Mouse (Mus musculus) heart, embryonic 11.5 days (tissue): ENCODE data around the gene Lrrfip1. TPM values are rescaled to one million over a fixed set of nuclear protein-coding genes. Genes with fewer than 3 reads are reported as not detected.

Experiments used
- ATAC-seq: fragments of 200-750 bp; cut with Nextera tagmentation; replicated peaks from 2 replicates; pipeline ENCODE4 v1.8.0; 2017; ENCODE audit warnings: moderate library complexity; ENCODE audit not compliant: insufficient number of reproducible peaks, low FRiP score, low TSS enrichment
- H3K27ac ChIP-seq: fragments of 300-500 bp; sonication (generic); 2 replicates; pipeline ENCODE4 v1.5.1; 2014; ENCODE audit warnings: mild to moderate bottlenecking, low read depth, low read length
- H3K27me3 ChIP-seq: fragments of 300-500 bp; sonication (generic); 2 replicates; pipeline ENCODE4 v1.6.1; 2014; ENCODE audit warnings: mild to moderate bottlenecking, low read length, mixed read lengths; ENCODE audit not compliant: control insufficient read depth, insufficient read depth
- H3K36me3 ChIP-seq: fragments of 300-500 bp; sonication (generic); 2 replicates; pipeline ENCODE4 v1.6.1; 2014; ENCODE audit warnings: mild to moderate bottlenecking, low read length, moderate library complexity, mixed read lengths; ENCODE audit not compliant: control insufficient read depth, insufficient read depth
- H3K4me1 ChIP-seq: fragments of 300-500 bp; sonication (generic); 2 replicates; pipeline ENCODE4 v1.6.1; 2014; ENCODE audit warnings: low read length; ENCODE audit not compliant: control insufficient read depth, insufficient read depth
- H3K4me2 ChIP-seq: fragments of 300-500 bp; sonication (generic); 2 replicates; pipeline ENCODE4 v1.6.1; 2014; ENCODE audit warnings: mild to moderate bottlenecking, moderate library complexity
- H3K4me3 ChIP-seq: fragments of 300-500 bp; sonication (generic); 2 replicates; pipeline ENCODE4 v1.5.1; 2014; ENCODE audit warnings: low read depth, low read length
- H3K9ac ChIP-seq: fragments of 300-500 bp; sonication (generic); 2 replicates; pipeline ENCODE4 v1.6.1; 2014; ENCODE audit warnings: mild to moderate bottlenecking, low read depth, low read length, moderate library complexity
- H3K9me3 ChIP-seq: fragments of 300-500 bp; sonication (generic); replicated peaks from 2 replicates; pipeline ENCODE4 v1.6.1; 2016; ENCODE audit warnings: low read length; ENCODE audit not compliant: control insufficient read depth
- WGBS: fragments of 180-500 bp; shearing (Covaris S2); extraction: QIAGEN DNeasy Blood & Tissue Kit; methylation state at CpG from one replicate; pipeline ENCODE4 v1.1.7; 2014; ENCODE audit not compliant: insufficient replicate concordance; 5-methylcytosine and 5-hydroxymethylcytosine counted together
- polyA plus RNA-seq: library from polyadenylated mRNA; unstranded; fragments of >200 nt; fragmentation: Nextera tagmentation; extraction: Ambion mirVana; gene quantifications from 2 replicates; pipeline ENCODE4 v1.2.1, GENCODE M21; 2014

The Lrrfip1 gene
- polyA plus RNA-seq, 1 experiment from 2014 or later, result 115 TPM

GRCm38 (mm10) chr1:91010216-91010615 lies 11.7 kb downstream of the Lrrfip1 start:
- no peak for ATAC-seq
- peaks cover 67% of the 10 kb centered on the region for H3K4me1 ChIP-seq
- H3K27me3 ChIP-seq, result no peaks in the 10 kb centered on the region
- 51% methylated on average over 7 of the region's 7 CpGs for WGBS
- H3K4me3 ChIP-seq, result no peak overlapping the region
- H3K27ac ChIP-seq, result no peak overlapping the region
- no peaks in the 10 kb centered on the region for H3K9me3 ChIP-seq
- no peaks in the 10 kb centered on the region for H3K36me3 ChIP-seq
- H3K9ac ChIP-seq, result no peak overlapping the region
- H3K4me2 ChIP-seq, result 0 out of 2 replicates have a peak overlapping the region, but pooled peaks have one; percentile 2

- H3K4me2 ChIP-seq, result no peak overlapping the region
- no peak overlapping the region for H3K4me3 ChIP-seq
- H3K27me3 ChIP-seq, result no peaks in the 10 kb centered on the region
- no peak overlapping the region for H3K27ac ChIP-seq
- peaks cover 68% of the 10 kb centered on the region for H3K4me1 ChIP-seq
- no peaks in the 10 kb centered on the region for H3K9me3 ChIP-seq
- no peak overlapping the region for H3K9ac ChIP-seq
- H3K36me3 ChIP-seq, result no peaks in the 10 kb centered on the region
- 64% methylated on average over 2 of the region's 2 CpGs for WGBS
- ATAC-seq, result no peak
Observed at GRCm38 (mm10) chr1:91010716-91011115, 12.2 kb downstream of the Lrrfip1 start.

- no peak overlapping the region for H3K9ac ChIP-seq
- no peaks in the 10 kb centered on the region for H3K27me3 ChIP-seq
- no peaks in the 10 kb centered on the region for H3K36me3 ChIP-seq
- H3K4me2 ChIP-seq, result no peak overlapping the region
- no peak overlapping the region for H3K4me3 ChIP-seq
- no peak overlapping the region; the same call in 1 of the 2 replicates for H3K27ac ChIP-seq
- peaks cover 64% of the 10 kb centered on the region for H3K4me1 ChIP-seq
- ATAC-seq, result no peak
- WGBS, result 72% methylated on average over 3 of the region's 3 CpGs
- no peaks in the 10 kb centered on the region for H3K9me3 ChIP-seq
Observed at GRCm38 (mm10) chr1:91011336-91011735, 12.8 kb downstream of the Lrrfip1 start.

GRCm38 (mm10) chr1:91013803-91014202 lies 15.3 kb downstream of the Lrrfip1 start:
- Histone ChIP-seq H3K27me3 (no peaks in the 10 kb centered on the region), H3K4me2 (no peak overlapping the region; the same call in 1 of the 2 replicates), H3K36me3 (no peaks in the 10 kb centered on the region), H3K27ac (peak overlapping the region; percentile 88), H3K4me1 (peaks cover 69% of the 10 kb centered on the region), H3K9ac (0 out of 2 replicates have a peak overlapping the region, but pooled peaks have one; percentile 24), H3K4me3 (no peak overlapping the region), H3K9me3 (no peaks in the 10 kb centered on the region)
- WGBS, result 60% methylated on average over 3 of the region's 3 CpGs
- no peak for ATAC-seq

GRCm38 (mm10) chr1:91015571-91015970 lies 17.0 kb downstream of the Lrrfip1 start:
- 51% methylated on average over 7 of the region's 7 CpGs for WGBS
- H3K4me3 ChIP-seq, result no peak overlapping the region
- ATAC-seq, result 0 out of 2 replicates have a peak, but pooled peaks have one; percentile 44
- peak overlapping the region; percentile 29 for H3K4me2 ChIP-seq
- H3K36me3 ChIP-seq, result no peaks in the 10 kb centered on the region
- no peaks in the 10 kb centered on the region for H3K9me3 ChIP-seq
- H3K27ac ChIP-seq, result peak overlapping the region; percentile 95
- peak overlapping the region; percentile 28; the same call in 1 of the 2 replicates for H3K9ac ChIP-seq
- peaks cover 59% of the 10 kb centered on the region for H3K4me1 ChIP-seq
- H3K27me3 ChIP-seq, result no peaks in the 10 kb centered on the region

- Histone ChIP-seq H3K27me3 (no peaks in the 10 kb centered on the region), H3K4me1 (peaks cover 49% of the 10 kb centered on the region), H3K4me2 (peak overlapping the region; percentile 47), H3K9ac (peak overlapping the region; percentile 71), H3K9me3 (no peaks in the 10 kb centered on the region), H3K27ac (peak overlapping the region; percentile 95), H3K36me3 (0 out of 2 replicates have a peak, but pooled peaks cover 2% of the 10 kb centered on the region), H3K4me3 (peak overlapping the region; percentile 2)
- ATAC-seq, result peak; percentile 50; the same call in 1 of the 2 replicates
- 7% methylated on average over 20 of the region's 20 CpGs for WGBS
Observed at GRCm38 (mm10) chr1:91017111-91017758, 18.7 kb downstream of the Lrrfip1 start.

GRCm38 (mm10) chr1:91019346-91019745 lies 20.8 kb downstream of the Lrrfip1 start:
- no peaks in the 10 kb centered on the region for H3K9me3 ChIP-seq
- no peaks in the 10 kb centered on the region for H3K27me3 ChIP-seq
- no peak overlapping the region for H3K4me3 ChIP-seq
- no peak for ATAC-seq
- 0 out of 2 replicates have a peak, but pooled peaks cover 2% of the 10 kb centered on the region for H3K36me3 ChIP-seq
- 47% methylated on average over 2 of the region's 2 CpGs for WGBS
- H3K9ac ChIP-seq, result no peak overlapping the region
- H3K4me1 ChIP-seq, result peaks cover 48% of the 10 kb centered on the region
- H3K4me2 ChIP-seq, result no peak overlapping the region
- H3K27ac ChIP-seq, result no peak overlapping the region; the same call in 1 of the 2 replicates

GRCm38 (mm10) chr1:91021304-91021703 lies 22.8 kb downstream of the Lrrfip1 start:
- WGBS, result 64% methylated on average over 3 of the region's 3 CpGs

More at GRCm38 (mm10) chr1:91021304-91021703, 22.8 kb downstream of the Lrrfip1 start:
- Histone ChIP-seq H3K36me3 (peaks cover 6% of the 10 kb centered on the region; the same call in 1 of the 2 replicates), H3K9me3 (no peaks in the 10 kb centered on the region), H3K4me2 (no peak overlapping the region), H3K9ac (no peak overlapping the region), H3K27me3 (no peaks in the 10 kb centered on the region), H3K4me3 (no peak overlapping the region), H3K4me1 (peaks cover 44% of the 10 kb centered on the region), H3K27ac (no peak overlapping the region)
- ATAC-seq, result no peak
